Mouse (Mus musculus): Measurements from ENCODE around the gene Upp2. TPM values are rescaled to one million over a fixed set of nuclear protein-coding genes. Genes with fewer than 3 reads are reported as not detected.

Gene Upp2
- total RNA-seq, 2 experiments from 2014 or later: 1.9 to 2.4 TPM

DNA sequence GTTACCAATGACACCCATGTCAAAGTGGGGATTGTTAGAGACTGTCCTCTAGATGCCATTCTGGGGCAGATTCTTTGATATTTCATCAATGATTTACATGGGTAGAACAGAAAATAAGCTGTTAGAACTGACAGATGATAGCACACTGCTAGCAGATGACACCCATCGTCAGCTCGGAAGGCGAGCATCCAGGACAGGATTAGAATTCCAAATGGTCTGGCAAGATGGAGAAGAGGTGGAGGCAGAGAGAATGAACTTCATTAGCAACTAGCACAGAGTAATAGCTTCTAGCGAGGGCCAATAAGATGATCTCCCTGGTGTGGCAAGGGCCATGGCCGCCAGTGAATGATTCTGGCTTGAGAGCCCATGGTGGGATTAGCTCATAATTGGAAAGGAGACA, 48.7 kb downstream of the Upp2 start:
- no peak for DNase-seq

DNA sequence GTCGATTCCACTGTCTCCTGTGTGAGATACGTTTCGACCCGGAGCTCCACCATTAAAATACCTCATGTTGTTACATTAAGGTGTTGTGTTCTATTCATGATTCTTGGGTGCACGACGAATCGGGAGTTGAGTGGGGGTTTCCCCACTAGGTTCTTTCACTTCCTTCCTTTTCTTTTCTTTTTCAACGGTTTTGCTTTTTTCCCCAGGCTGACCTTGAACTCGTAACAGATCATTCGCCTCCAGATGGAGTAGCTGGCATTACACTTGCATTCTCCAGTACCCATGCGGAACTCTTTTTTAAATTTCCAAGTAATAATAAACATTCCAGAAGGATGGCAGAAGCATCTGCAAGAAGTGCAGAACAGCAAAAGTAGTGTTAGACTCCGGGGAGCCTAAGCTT, 58.1 kb downstream of the Upp2 start:
- DNase-seq: no peak

GRCm38 (mm10) chr2:58625681-58626080, 58.6 kb downstream of the Upp2 start:
- DNase-seq: no peak

DNA sequence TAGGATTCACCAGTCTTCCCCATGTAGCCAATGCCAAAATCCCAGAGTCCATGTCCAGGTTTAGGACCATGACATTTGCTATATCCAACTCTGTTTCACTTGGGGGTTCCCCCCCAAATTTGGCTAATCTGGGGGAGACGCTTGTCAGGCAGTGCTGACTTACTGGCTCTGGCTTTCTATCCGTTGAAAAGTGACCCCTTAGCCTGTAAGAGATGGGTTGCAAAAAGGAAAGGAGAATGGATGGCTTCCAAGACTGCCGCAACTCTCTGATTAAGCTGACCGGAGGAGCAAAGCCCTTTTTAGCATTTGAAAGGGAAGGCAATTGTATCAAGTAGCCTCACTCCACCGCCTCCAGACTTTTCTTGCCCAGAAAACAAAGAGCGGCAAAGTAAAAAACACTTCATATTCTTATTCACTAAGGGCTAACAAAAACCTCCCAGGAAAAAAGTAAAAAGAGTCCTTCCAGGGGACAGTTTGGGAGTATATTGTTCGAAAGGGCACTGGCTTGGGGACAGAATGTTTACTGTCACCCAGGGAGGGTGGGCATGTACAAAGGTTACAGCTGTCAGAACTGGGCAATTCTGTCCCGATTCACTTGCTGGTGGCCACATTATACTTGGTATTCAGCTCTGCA, 59.2 kb downstream of the Upp2 start:
- no peak for DNase-seq

DNA sequence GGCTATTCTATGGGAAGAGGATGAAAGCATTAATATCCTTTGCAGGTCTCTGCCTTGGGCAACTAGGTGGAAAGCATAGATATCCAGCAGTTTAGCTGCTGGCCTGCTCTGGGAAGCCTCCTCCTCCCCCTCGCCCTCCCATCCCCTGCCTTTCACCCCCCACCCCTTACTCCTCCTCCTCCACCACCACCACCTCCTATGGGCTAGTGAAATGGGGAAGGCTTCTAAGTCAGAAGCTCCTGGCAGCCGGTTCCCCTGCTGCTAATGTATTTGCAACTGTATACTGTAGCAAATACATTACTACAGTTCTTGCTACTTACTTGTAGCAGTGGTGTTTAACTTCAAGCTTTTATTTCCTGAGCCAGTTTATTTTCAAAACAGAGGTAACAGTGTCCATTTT, 60.9 kb downstream of the Upp2 start:
- no peak for DNase-seq

DNA sequence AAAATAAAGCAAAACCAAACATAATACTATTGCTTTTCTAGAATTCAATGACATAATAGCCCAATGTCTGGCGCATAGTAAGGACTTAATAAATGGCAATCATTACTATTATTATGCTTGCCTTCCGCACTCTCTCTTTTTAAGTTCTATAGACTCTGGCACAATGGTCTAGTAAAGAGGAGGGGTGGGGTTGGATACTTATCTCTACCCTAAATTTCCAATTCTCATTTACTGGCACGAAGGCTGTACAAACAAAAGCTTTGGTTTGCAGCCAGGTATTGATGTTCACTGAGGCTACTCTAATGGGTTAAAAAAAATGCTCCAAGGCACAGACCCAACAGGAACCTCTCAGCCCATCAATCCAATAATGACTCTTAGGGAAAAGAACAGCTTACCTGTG, 61.9 kb downstream of the Upp2 start:
- DNase-seq: no peak

- DNase-seq: no peak
Measured at GRCm38 (mm10) chr2:58629440-58629839, 62.3 kb downstream of the Upp2 start.

DNA sequence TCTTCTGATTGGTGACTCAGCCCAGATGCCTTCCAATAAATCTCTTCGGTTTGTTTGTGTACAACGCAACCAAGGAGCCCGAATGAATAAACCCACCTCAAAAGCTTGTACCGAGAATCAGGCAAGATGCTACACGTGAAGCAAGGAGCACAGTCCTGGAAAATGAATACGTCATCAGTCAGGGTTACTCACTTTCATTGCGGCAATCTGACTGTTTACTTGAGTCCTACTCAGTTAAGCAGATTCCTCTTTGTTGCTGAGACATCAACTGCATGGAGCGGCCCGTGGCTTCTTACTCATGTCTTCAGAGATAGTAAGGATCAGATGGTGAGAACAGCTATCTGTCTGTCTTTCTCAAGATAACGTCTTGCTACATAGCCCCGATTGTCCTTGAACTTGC, 66.7 kb downstream of the Upp2 start:
- DNase-seq: no peak

DNA sequence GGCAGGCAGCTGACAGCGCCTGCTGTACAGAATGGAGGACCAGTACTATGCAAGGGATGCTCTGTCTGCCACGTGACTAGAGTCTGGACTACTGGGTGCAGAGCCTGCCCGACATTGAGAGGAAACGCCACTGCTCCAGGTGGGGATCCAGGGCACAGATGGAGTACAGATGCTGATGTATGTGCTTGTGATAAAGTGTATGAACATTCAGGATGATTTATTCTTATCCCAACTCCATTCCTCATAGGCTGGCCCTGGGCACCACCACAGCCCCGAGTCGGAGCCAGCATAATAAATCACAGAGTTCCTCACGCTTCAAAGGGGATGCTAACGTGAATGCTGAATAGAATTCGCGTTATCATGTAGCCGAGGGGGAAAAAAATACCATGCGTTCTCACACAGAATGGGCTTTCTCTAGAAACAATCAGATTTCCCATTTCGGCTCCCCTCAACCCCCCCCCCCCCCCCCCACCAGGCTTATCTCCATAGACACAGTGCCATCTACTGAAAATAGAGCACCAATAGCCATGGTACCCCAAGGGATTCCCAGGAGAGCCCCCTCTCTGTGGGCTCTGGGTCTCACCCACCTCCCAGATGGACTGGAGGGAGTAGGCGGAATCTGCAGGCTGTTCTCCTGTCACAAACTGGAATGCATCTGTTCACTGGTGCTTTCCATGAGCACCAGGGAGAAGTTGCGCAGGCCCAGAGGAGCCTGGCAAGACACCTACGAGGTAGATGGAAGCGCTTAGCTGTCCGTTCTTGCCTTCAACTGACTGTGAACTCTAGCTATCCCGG, 74.9 kb downstream of the Upp2 start:
- DNase-seq: no peak

GRCm38 (mm10) chr2:58645667-58646066, 78.6 kb downstream of the Upp2 start:
- DNase-seq: no peak

DNA sequence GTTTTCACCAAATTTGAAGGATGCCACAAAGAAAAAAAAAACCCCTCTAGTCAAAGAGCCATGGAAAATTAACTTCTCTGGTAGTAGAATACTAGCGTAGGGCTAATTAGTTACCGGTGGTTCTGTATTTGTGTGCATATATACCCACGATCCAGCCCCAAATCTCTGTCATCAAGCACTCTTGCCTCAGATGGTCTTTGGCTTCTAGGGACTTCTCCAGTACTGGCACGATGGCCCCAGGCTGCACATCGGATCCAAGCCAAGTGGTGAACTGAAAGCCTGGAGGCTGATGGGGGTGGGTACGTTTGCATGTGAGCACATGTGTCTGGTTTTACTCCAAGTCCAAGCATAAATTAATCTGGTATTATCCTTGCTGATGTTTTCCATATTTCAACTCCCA, 88.1 kb downstream of the Upp2 start:
- no peak for DNase-seq

GRCm38 (mm10) chr2:58656959-58657358, 89.9 kb downstream of the Upp2 start:
- DNase-seq: no peak

GRCm38 (mm10) chr2:58657855-58658254, 90.8 kb downstream of the Upp2 start:
- no peak for DNase-seq

- DNase-seq: no peak
Measured at GRCm38 (mm10) chr2:58660591-58660990, 93.5 kb downstream of the Upp2 start.

GRCm38 (mm10) chr2:58661116-58661515, 94.0 kb downstream of the Upp2 start:
- DNase-seq: no peak

DNA sequence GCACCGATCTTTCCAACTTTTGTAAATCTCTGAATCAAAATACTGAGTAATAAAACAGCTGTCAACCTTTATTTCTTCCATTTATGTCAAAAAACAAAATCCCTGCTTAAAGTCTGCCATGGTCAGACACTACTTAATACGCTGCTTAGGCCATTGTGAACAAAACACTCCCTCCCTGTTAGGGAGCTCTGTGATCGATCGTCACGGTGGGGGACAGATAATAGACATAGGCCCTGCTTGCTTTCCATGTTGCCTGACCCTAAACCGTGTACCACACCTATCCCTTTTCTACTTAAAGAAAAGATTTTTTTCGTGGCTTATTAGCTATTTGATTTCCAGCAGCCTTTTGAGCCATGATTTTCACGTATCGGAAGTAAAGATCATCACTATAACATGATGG, 95.6 kb downstream of the Upp2 start:
- DNase-seq: no peak

DNA sequence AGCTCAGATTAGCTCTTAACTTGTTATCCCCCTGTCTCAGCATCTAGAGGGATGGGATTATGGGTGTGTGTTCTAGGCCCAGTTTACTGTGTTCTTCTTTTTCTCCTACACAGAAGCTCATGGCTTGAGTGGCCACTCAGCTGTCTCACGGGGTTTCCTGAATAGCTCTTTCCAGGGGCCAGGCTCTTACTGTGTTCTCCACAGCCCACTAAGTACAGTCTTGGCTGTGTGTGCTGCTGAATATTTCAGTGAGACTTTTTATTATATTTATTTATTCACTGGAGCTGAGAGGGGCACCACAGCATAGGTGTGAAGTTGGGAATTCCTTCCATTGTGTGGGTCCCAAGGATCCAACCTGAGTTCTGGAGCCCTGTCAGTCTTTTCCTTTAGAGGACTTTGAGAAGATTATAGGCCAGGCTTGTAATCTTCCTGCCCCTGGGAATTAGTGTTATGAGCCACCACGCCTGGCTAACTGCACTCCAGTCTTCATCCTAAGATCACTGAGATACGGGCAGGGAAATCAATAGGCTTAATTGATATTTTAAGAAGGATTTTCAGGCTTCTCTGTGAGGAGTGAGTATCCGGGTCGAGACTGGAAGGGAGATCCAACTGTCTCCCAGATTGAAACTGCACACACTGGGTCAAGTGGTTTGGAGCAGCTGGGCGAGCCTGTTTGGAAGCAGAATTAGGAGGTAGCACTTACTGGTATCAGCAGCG, 96.5 kb downstream of the Upp2 start:
- DNase-seq: no peak

DNA sequence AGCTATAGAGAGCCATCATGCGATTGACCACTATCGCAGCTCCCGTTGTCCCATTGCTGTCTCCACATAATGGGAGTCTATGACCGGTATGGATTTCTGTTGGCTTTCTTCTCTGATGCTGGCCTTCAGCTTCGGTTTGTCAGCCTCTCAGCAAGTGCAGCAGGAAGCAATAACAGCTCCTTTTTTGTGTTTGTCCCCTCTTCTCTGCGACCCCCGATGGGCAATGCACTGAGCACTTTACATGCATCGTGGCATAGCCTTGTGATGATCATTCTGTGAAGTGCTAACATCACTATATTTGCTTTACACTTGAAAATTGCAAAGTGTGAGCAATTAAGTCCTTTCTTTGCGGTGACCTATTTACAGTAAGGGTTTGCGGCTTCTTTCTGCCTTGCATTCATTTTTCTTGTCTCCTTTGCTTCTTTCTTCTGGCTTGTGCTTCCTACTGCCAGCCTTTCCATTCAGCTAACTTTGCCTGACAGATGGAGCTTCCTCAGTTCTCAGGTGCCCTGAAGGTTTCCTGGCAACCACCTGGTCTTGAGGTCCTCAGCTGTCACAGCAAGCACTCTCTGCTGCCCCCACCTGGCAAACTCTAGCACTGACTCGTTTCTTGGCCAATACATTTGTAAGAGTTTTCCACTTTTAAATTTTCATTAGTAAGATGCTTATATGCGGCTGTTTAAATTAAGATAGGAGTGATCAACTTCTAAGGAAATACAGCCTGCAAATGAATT, 98.2 kb downstream of the Upp2 start:
- no peak for DNase-seq

DNA sequence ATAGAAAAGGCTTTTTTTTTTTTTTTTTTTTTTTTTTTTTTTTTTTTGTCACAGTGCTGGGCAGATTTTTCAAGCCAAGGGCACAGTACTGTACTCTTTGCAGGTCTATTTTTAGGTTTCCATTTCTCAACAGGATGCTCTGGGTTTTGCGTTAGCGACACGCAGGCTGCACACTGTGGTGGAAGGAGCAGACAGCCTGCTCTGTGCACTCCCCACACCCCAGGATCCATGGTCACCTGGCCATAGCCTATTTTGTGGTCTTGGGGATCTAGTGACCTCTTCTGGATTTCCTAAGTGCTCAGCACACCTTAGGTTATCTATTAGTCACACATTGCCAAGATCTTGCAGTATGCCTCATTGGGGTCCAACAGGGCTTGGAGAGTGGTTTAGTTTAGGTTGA, 100.2 kb downstream of the Upp2 start:
- DNase-seq: no peak

GRCm38 (mm10) chr2:58667991-58668390, 100.9 kb downstream of the Upp2 start:
- DNase-seq: peak; percentile 22

DNA sequence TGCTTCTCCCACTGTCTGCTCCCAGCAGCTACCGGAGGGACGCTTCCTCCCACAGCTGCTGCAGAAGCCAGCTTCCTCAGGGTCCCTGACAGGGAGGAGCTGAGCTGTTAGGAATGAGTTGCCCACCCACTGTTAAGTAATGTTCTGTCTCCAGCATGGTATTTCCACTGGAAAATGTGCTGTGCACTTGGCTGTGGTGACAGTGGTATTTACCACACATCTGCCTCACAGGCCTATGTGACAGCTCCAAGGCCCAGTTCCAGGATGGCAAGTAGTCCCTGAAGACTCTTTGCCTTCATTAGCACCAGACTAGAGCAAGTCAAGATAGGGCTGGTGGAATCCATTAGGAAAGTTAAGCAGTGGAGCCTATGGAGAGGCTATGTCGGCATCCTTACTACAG, 102.0 kb downstream of the Upp2 start:
- DNase-seq: no peak

DNA sequence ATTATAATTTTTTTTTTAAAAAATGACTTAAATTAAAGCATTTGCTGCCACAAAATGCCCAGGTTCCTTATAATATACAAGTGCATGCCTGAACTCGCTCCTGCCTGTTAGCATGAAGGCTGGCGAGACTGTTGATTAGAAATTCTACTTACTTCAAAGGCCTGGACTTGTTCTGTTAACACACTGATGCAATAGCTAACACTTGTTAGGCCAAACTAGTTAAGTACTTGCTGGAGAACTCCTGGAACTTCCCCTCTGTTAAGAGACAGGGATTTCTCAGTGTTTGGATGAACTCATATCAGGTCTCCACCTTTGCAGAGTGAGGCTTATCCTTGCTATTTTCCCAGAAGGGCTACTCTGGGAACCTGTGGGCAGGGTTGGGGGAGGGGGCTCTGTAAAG, 105.4 kb downstream of the Upp2 start:
- no peak for DNase-seq

DNA sequence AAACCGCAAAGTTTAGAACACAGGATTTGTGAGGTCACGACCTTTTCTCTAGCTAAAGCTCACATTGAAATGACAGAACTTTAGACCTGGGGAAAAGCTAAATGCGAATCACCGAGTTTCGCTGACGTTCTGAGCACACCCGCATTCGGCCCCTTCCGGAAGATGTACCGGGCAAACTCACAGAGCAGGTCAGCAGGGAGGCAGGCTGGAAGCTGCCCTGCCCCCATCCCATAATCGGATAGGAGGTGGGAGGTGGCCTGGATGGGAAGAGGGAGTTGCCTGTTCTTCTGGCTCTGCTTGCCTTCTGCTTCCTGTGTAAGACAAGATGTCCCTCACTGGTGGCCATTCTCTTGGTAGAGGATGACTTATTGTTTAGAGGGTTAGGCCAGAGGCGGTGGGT, 112.9 kb downstream of the Upp2 start:
- DNase-seq: no peak

Measured in gastrocnemius, postnatal 25 days (tissue).